Mouse (Mus musculus): Measurements from ENCODE around the gene Btbd9.

- TF ChIP-seq POLR2A (IDR thresholded peaks at IDR 0.05; ENCODE audit: insufficient read length, low read depth) (no peak), TCF12 (IDR thresholded peaks at IDR 0.05; ENCODE audit: insufficient read depth, poor library complexity, severe bottlenecking) (no peak), MAX (IDR thresholded peaks at IDR 0.05; ENCODE audit: low read depth) (no peak), E2F4 (IDR thresholded peaks at IDR 0.05; ENCODE audit: insufficient read depth) (no peak), TCF3 (IDR thresholded peaks at IDR 0.05; ENCODE audit: insufficient read length, low read depth) (no peak), MYOG (IDR thresholded peaks at IDR 0.05; ENCODE audit: control insufficient read depth in 1 of 3, insufficient read depth in 1 of 3, insufficient read length in 2 of 3, low read depth in 2 of 3) (no peak)
Observed at GRCm38 (mm10) chr17:30582313-30582712, 6.0 kb upstream of the Btbd9 start.
